Mouse (Mus musculus) heart, adult 2 months (tissue): Measurements from ENCODE around the gene Prkag2.

ENCODE experiments used
- CTCF ChIP-seq: fragments of 200-600 bp; IDR thresholded peaks from 2 replicates; pipeline ENCODE4 v1.8.1; 2022; ENCODE audit warnings: antibody characterized with exemption, mild to moderate bottlenecking, moderate library complexity
- EP300 ChIP-seq: fragments of 200-500 bp; IDR thresholded peaks from 2 replicates; pipeline ENCODE4 v1.6.1; 2011; ENCODE audit warnings: low read depth, low read length, control low read depth; ENCODE audit not compliant: insufficient read depth

- TF ChIP-seq EP300 (no peak), CTCF (no peak)
Observed at GRCm38 (mm10) chr5:25100516-25101125, at the start of gene Prkag2.
